Mouse (Mus musculus) cerebellum, adult 2 months (tissue): ENCODE measurements around the gene Bbs9.

Experiments used
- CTCF ChIP-seq: fragments of 200-500 bp; IDR thresholded peaks from 2 replicates; pipeline ENCODE4 v1.5.1; 2011; ENCODE audit warnings: low read depth, mild to moderate bottlenecking, control low read depth, low read length, moderate library complexity, borderline replicate concordance; ENCODE audit not compliant: insufficient read depth
- POLR2A ChIP-seq: fragments of 200-500 bp; IDR thresholded peaks from 2 replicates; pipeline ENCODE4 v1.6.1; 2011; ENCODE audit warnings: low read length, control low read depth, borderline replicate concordance; ENCODE audit not compliant: insufficient read depth

- TF ChIP-seq POLR2A (no peak), CTCF (no peak)
These were observed 181.7 kb downstream of the Bbs9 start for GRCm38 (mm10) chr9:22657216-22657615.
